Mouse (Mus musculus) heart, postnatal 0 days (tissue): ENCODE measurements around the gene Fam117a.

Experiments used
- CTCF ChIP-seq: IDR thresholded peaks from 2 replicates; pipeline ENCODE4 v1.5.1; 2016; ENCODE audit warnings: antibody characterized with exemption, control low read depth, low read depth
- EP300 ChIP-seq: IDR thresholded peaks from 2 replicates; pipeline ENCODE4 v1.6.1; 2016; ENCODE audit warnings: antibody characterized with exemption, low read depth

DNA sequence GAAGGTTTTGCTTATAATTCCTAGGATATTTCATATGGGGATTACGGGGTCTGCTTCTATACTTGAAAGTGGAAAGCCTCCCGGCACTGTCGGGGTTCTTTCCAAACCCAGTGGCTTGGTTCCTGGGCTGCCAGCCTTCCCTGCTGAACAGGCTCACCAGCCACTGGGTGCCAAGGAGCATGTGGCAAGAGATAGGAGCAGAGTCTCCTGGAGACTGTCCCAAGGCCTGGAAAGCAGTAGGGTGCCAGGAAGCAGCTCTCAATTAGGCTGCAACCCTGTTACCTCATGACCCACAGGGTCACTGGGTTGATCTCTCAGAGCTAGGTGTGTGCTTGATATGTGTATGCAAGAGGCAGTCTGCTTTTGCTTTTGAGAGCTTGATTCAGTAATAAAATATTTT is 75.8 kb downstream of the Fam117a start:
- no peak for TF ChIP-seq CTCF
- no peak for TF ChIP-seq EP300
